Mouse (Mus musculus): ENCODE measurements around the gene Cacnb4. TPM values are rescaled to one million over a fixed set of nuclear protein-coding genes. Genes with fewer than 3 reads are reported as not detected.

The Cacnb4 gene
- polyA plus RNA-seq, 1 experiment, result not detected

GRCm38 (mm10) chr2:52511799-52512198, 164.8 kb downstream of the Cacnb4 start:
- Histone ChIP-seq H3K4me3 (ENCODE audit: low read depth, low read length) (no peak overlapping the region), H3K9me3 (replicated peaks; ENCODE audit: control insufficient read depth, insufficient read depth, low read length, poor library complexity, severe bottlenecking) (no peaks in the 10 kb centered on the region), H3K9ac (ENCODE audit: low read depth, poor library complexity, severe bottlenecking) (no peak overlapping the region), H3K27ac (ENCODE audit: insufficient read depth, low read length) (no peak overlapping the region), H3K4me1 (ENCODE audit: control insufficient read depth, insufficient read depth, low read length) (no peaks in the 10 kb centered on the region), H3K27me3 (ENCODE audit: control insufficient read depth, insufficient read depth, low read length, poor library complexity, severe bottlenecking) (no peaks in the 10 kb centered on the region; the same call in 1 of the 2 replicates), H3K36me3 (ENCODE audit: control insufficient read depth, insufficient read depth, low read length, poor library complexity, severe bottlenecking) (no peaks in the 10 kb centered on the region)
- no peak for TF ChIP-seq CTCF (IDR thresholded peaks at IDR 0.05; ENCODE audit: low read depth, low read length)
- no peak for TF ChIP-seq EP300 (IDR thresholded peaks at IDR 0.05; ENCODE audit: insufficient read depth, low read depth, low read length)
- TF ChIP-seq POLR2A (IDR thresholded peaks at IDR 0.05; ENCODE audit: insufficient read depth, low read length), result no peak

DNA sequence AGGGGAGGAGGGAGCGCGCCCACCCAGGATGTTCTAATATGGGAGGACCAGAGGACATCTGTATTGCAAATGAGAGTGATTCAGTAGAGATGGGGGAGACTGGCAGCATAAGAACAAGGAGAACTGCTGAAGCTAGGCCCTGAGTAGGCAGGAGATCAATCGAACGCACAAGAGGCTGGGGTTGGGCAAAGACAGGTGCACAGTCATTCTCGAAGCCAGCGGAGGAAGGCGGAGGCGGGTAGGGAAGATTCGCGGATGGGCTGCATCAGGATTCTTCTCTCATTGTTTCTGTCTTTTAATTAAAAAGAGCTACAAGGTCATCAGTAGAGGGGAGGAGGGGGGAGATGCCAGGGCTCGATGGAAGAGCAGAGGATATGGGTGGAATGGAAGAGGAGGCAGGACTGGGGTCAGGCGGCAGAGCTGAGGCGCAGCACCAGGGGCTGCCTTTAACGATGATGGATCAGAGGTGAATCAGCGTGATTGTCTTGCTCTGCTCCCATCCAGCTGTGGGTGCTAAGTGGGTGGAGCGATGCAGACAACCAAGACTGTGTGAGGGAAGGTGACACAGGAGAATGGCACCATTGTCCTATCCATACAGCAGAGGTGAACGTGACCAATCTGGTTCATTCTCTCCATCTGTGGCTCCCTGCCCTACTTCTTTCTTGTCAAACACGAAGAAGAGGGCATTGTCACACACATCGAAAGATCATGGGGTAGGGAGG, 166.7 kb downstream of the Cacnb4 start:
- Histone ChIP-seq H3K9ac (ENCODE audit: low read depth, poor library complexity, severe bottlenecking) (no peak overlapping the region), H3K36me3 (ENCODE audit: control insufficient read depth, insufficient read depth, low read length, poor library complexity, severe bottlenecking) (no peaks in the 10 kb centered on the region), H3K9me3 (replicated peaks; ENCODE audit: control insufficient read depth, insufficient read depth, low read length, poor library complexity, severe bottlenecking) (no peaks in the 10 kb centered on the region), H3K27me3 (ENCODE audit: control insufficient read depth, insufficient read depth, low read length, poor library complexity, severe bottlenecking) (no peaks in the 10 kb centered on the region; the same call in 1 of the 2 replicates), H3K4me3 (ENCODE audit: low read depth, low read length) (no peak overlapping the region), H3K27ac (ENCODE audit: insufficient read depth, low read length) (no peak overlapping the region), H3K4me1 (ENCODE audit: control insufficient read depth, insufficient read depth, low read length) (no peaks in the 10 kb centered on the region)
- no peak for TF ChIP-seq EP300 (IDR thresholded peaks at IDR 0.05; ENCODE audit: insufficient read depth, low read depth, low read length)
- no peak for TF ChIP-seq CTCF (IDR thresholded peaks at IDR 0.05; ENCODE audit: low read depth, low read length)
- TF ChIP-seq POLR2A (IDR thresholded peaks at IDR 0.05; ENCODE audit: insufficient read depth, low read length), result no peak

GRCm38 (mm10) chr2:52505164-52505563, 171.5 kb downstream of the Cacnb4 start:
- no peak overlapping the region for H3K4me3 ChIP-seq (ENCODE audit: low read depth, low read length)
- H3K9me3 ChIP-seq (replicated peaks; ENCODE audit: control insufficient read depth, insufficient read depth, low read length, poor library complexity, severe bottlenecking), result no peaks in the 10 kb centered on the region
- TF ChIP-seq EP300 (IDR thresholded peaks at IDR 0.05; ENCODE audit: insufficient read depth, low read depth, low read length) (no peak), POLR2A (IDR thresholded peaks at IDR 0.05; ENCODE audit: insufficient read depth, low read length) (no peak), CTCF (IDR thresholded peaks at IDR 0.05; ENCODE audit: low read depth, low read length) (no peak)
- no peaks in the 10 kb centered on the region; the same call in 1 of the 2 replicates for H3K27me3 ChIP-seq (ENCODE audit: control insufficient read depth, insufficient read depth, low read length, poor library complexity, severe bottlenecking)
- H3K36me3 ChIP-seq (ENCODE audit: control insufficient read depth, insufficient read depth, low read length, poor library complexity, severe bottlenecking), result no peaks in the 10 kb centered on the region
- H3K9ac ChIP-seq (ENCODE audit: low read depth, poor library complexity, severe bottlenecking), result no peak overlapping the region
- H3K27ac ChIP-seq (ENCODE audit: insufficient read depth, low read length), result no peak overlapping the region
- H3K4me1 ChIP-seq (ENCODE audit: control insufficient read depth, insufficient read depth, low read length), result no peaks in the 10 kb centered on the region

DNA sequence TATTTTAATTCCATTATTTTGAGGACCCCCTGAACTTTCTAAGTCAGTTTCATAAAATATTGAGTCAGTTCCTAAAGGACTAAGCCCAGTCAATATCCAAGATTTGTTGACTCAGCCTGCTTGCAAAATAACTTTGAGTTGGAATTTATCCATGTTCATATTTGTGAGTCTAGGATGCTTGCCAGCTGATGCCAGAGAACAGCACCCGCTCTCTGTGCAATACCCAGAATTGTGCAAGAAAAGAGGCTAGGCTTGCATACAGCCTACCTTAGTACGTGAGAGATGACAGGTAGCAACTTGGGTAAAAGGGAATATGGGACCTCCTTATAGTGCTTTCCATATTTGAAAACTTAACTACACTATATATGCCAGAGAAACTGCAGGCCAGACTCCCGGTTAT, 171.9 kb downstream of the Cacnb4 start:
- Histone ChIP-seq H3K4me1 (ENCODE audit: control insufficient read depth, insufficient read depth, low read length) (no peaks in the 10 kb centered on the region), H3K27me3 (ENCODE audit: control insufficient read depth, insufficient read depth, low read length, poor library complexity, severe bottlenecking) (no peaks in the 10 kb centered on the region; the same call in 1 of the 2 replicates), H3K9ac (ENCODE audit: low read depth, poor library complexity, severe bottlenecking) (no peak overlapping the region), H3K4me3 (ENCODE audit: low read depth, low read length) (no peak overlapping the region), H3K36me3 (ENCODE audit: control insufficient read depth, insufficient read depth, low read length, poor library complexity, severe bottlenecking) (no peaks in the 10 kb centered on the region), H3K27ac (ENCODE audit: insufficient read depth, low read length) (no peak overlapping the region), H3K9me3 (replicated peaks; ENCODE audit: control insufficient read depth, insufficient read depth, low read length, poor library complexity, severe bottlenecking) (no peaks in the 10 kb centered on the region)
- no peak for TF ChIP-seq CTCF (IDR thresholded peaks at IDR 0.05; ENCODE audit: low read depth, low read length)
- no peak for TF ChIP-seq EP300 (IDR thresholded peaks at IDR 0.05; ENCODE audit: insufficient read depth, low read depth, low read length)
- TF ChIP-seq POLR2A (IDR thresholded peaks at IDR 0.05; ENCODE audit: insufficient read depth, low read length), result no peak

DNA sequence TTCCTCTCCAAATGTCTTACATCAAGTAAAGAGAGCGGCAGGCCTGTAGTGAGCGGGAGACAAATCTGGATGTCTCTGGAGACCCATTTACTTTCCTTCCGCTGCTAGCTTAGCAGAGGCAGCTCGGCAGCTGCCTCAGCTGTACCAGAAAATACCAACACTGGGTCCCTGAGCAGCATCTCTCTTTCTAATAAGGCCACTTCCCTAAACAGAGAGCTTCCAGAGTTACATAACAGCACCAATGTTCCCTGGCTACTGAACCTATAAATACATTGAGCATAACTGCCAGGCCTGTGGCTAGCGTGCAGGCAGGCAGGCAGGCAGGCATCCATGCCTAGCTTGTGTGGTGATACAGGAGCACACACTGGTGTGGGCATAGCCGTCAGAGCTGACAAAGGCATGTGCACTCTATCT, 176.8 kb downstream of the Cacnb4 start:
- no peak overlapping the region for H3K4me3 ChIP-seq (ENCODE audit: low read depth, low read length)
- H3K27ac ChIP-seq (ENCODE audit: insufficient read depth, low read length), result no peak overlapping the region
- no peak overlapping the region for H3K9ac ChIP-seq (ENCODE audit: low read depth, poor library complexity, severe bottlenecking)
- TF ChIP-seq CTCF (IDR thresholded peaks at IDR 0.05; ENCODE audit: low read depth, low read length) (no peak), EP300 (IDR thresholded peaks at IDR 0.05; ENCODE audit: insufficient read depth, low read depth, low read length) (no peak), POLR2A (IDR thresholded peaks at IDR 0.05; ENCODE audit: insufficient read depth, low read length) (no peak)
- no peaks in the 10 kb centered on the region for H3K4me1 ChIP-seq (ENCODE audit: control insufficient read depth, insufficient read depth, low read length)
- H3K36me3 ChIP-seq (ENCODE audit: control insufficient read depth, insufficient read depth, low read length, poor library complexity, severe bottlenecking), result no peaks in the 10 kb centered on the region
- H3K27me3 ChIP-seq (ENCODE audit: control insufficient read depth, insufficient read depth, low read length, poor library complexity, severe bottlenecking), result no peaks in the 10 kb centered on the region
- no peaks in the 10 kb centered on the region for H3K9me3 ChIP-seq (replicated peaks; ENCODE audit: control insufficient read depth, insufficient read depth, low read length, poor library complexity, severe bottlenecking)

DNA sequence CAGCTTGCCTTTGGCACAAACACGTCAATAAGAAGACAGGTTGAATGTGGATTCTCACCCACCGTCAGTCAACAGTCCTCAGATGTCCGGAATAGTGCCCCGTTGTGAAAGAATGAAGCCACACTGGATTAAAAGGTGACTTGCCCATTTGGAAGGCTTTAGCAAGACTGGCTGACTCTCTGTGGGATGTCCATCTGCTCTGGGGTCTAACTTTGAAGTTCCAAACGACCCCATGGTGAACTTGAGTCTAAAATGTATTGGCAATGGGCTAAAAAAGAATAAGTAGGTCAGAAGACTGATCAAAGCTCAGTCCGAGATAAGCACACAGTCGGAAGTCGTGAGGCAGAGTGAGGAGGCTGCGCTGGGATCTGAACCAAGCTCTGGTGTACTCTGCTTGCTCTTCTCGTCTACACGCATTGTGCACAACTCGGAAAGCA, 177.5 kb downstream of the Cacnb4 start:
- no peak overlapping the region for H3K27ac ChIP-seq (ENCODE audit: insufficient read depth, low read length)
- H3K36me3 ChIP-seq (ENCODE audit: control insufficient read depth, insufficient read depth, low read length, poor library complexity, severe bottlenecking), result no peaks in the 10 kb centered on the region
- no peaks in the 10 kb centered on the region for H3K4me1 ChIP-seq (ENCODE audit: control insufficient read depth, insufficient read depth, low read length)
- H3K9me3 ChIP-seq (replicated peaks; ENCODE audit: control insufficient read depth, insufficient read depth, low read length, poor library complexity, severe bottlenecking), result no peaks in the 10 kb centered on the region
- H3K9ac ChIP-seq (ENCODE audit: low read depth, poor library complexity, severe bottlenecking), result no peak overlapping the region
- TF ChIP-seq POLR2A (IDR thresholded peaks at IDR 0.05; ENCODE audit: insufficient read depth, low read length) (no peak), EP300 (IDR thresholded peaks at IDR 0.05; ENCODE audit: insufficient read depth, low read depth, low read length) (no peak), CTCF (IDR thresholded peaks at IDR 0.05; ENCODE audit: low read depth, low read length) (no peak)
- no peak overlapping the region for H3K4me3 ChIP-seq (ENCODE audit: low read depth, low read length)
- no peaks in the 10 kb centered on the region for H3K27me3 ChIP-seq (ENCODE audit: control insufficient read depth, insufficient read depth, low read length, poor library complexity, severe bottlenecking)

Measured in ES-Bruce4 (cell line).